Mouse (Mus musculus) kidney, adult 2 months (tissue): Measurements from ENCODE around the gene Zbtb4. TPM values are rescaled to one million over a fixed set of nuclear protein-coding genes. Genes with fewer than 3 reads are reported as not detected.

Experiments
- DNase-seq: peaks from one replicate; pipeline ENCODE4 v3.0.0; 2021
- H3K27ac ChIP-seq: fragments of 200-500 bp; 2 replicates; pipeline ENCODE4 v1.5.1; 2012; ENCODE audit warnings: low read depth, low read length, control low read depth, inconsistent platforms; ENCODE audit not compliant: insufficient read depth
- H3K27me3 ChIP-seq: fragments of 200-500 bp; replicated peaks from 2 replicates; pipeline ENCODE4 v1.6.1; 2012; ENCODE audit warnings: mild to moderate bottlenecking, moderate library complexity, low read length, inconsistent platforms; ENCODE audit not compliant: control insufficient read depth, insufficient read depth
- H3K36me3 ChIP-seq: fragments of 200-500 bp; 2 replicates; pipeline ENCODE4 v1.6.1; 2012; ENCODE audit warnings: mild to moderate bottlenecking, moderate library complexity, low read length, inconsistent platforms; ENCODE audit not compliant: control insufficient read depth, insufficient read depth
- H3K4me1 ChIP-seq: fragments of 200-500 bp; 2 replicates; pipeline ENCODE4 v1.6.1; 2011; ENCODE audit warnings: low read length; ENCODE audit not compliant: control insufficient read depth, insufficient read depth
- H3K4me3 ChIP-seq: fragments of 200-500 bp; 2 replicates; pipeline ENCODE4 v1.5.1; 2011; ENCODE audit warnings: mild to moderate bottlenecking, low read depth, low read length, control low read depth; ENCODE audit not compliant: insufficient read depth
- CTCF ChIP-seq: fragments of 200-500 bp; conservative IDR thresholded peaks from 2 replicates; pipeline ENCODE4 v1.5.1; 2011; ENCODE audit warnings: low read depth, mild to moderate bottlenecking, control low read depth, low read length, moderate library complexity, mixed read lengths; ENCODE audit not compliant: insufficient read depth, insufficient read length
- POLR2A ChIP-seq: fragments of 200-500 bp; IDR thresholded peaks from one replicate; pipeline ENCODE4 v1.6.1; 2011; ENCODE audit warnings: low read depth, low read length, control low read depth
- WGBS: fragments of 180-500 bp; shearing (Covaris S2); methylation state at CpG from one replicate; pipeline ENCODE4 v1.1.7; 2018; 5-methylcytosine and 5-hydroxymethylcytosine counted together
- polyA plus RNA-seq: library from polyadenylated mRNA; depleted of rRNA; stranded (reverse); fragments of >200 nt; gene quantifications from 2 replicates; pipeline ENCODE4 v1.2.3, GENCODE M21; 2012; rRNA removed

Gene Zbtb4
- 22.3 and 24.4 TPM in 2 replicates for polyA plus RNA-seq

- peak; percentile 51 for DNase-seq
- no peaks in the 10 kb centered on the region for H3K36me3 ChIP-seq
- TF ChIP-seq POLR2A (no peak), CTCF (no peak)
- H3K27ac ChIP-seq = peak within 1 kb of the TSS; percentile 79
- 18% methylated on average over 45 of the region's 55 CpGs for WGBS
- peak within 1 kb of the TSS; percentile 82 for H3K4me3 ChIP-seq
- H3K27me3 ChIP-seq = no peaks in the 10 kb centered on the region
- peaks cover 10% of the 10 kb centered on the region for H3K4me1 ChIP-seq
Observed at GRCm38 (mm10) chr11:69765221-69766125, at the start of gene Zbtb4. Gene Zbtb4, plus strand, starts transcription at chr11:69765912.

- H3K36me3 ChIP-seq = no peaks in the 10 kb centered on the region
- TF ChIP-seq POLR2A = no peak
- TF ChIP-seq CTCF = no peak
Observed at GRCm38 (mm10) chr11:69715929-69716328, 49.8 kb upstream of the Zbtb4 start.

GRCm38 (mm10) chr11:69716953-69717352 is 48.8 kb upstream of the Zbtb4 start:
- 67% methylated on average over 4 of the region's 4 CpGs for WGBS
- no peak for DNase-seq
- TF ChIP-seq CTCF (no peak), POLR2A (no peak)
- Histone ChIP-seq H3K27ac (no peak overlapping the region), H3K4me3 (no peak overlapping the region), H3K4me1 (peaks cover 18% of the 10 kb centered on the region; the same call in 1 of the 2 replicates), H3K27me3 (no peaks in the 10 kb centered on the region), H3K36me3 (no peaks in the 10 kb centered on the region)

More at GRCm38 (mm10) chr11:69715929-69716328, 49.8 kb upstream of the Zbtb4 start:
- Histone ChIP-seq H3K27me3 (no peaks in the 10 kb centered on the region), H3K4me1 (peaks cover 18% of the 10 kb centered on the region; the same call in 1 of the 2 replicates), H3K4me3 (no peak overlapping the region), H3K27ac (no peak overlapping the region)
- WGBS = 35% methylated on average over 5 of the region's 5 CpGs
- DNase-seq = peak; percentile 46

- WGBS = 34% methylated on average over 15 of the region's 15 CpGs
- no peak overlapping the region for H3K4me3 ChIP-seq
- DNase-seq = peak; percentile 49
Observed at GRCm38 (mm10) chr11:69718661-69719060, 47.1 kb upstream of the Zbtb4 start.

GRCm38 (mm10) chr11:69719423-69719822 is 46.3 kb upstream of the Zbtb4 start:
- Histone ChIP-seq H3K4me1 (peaks cover 15% of the 10 kb centered on the region; the same call in 1 of the 2 replicates), H3K27ac (no peak overlapping the region), H3K36me3 (no peaks in the 10 kb centered on the region), H3K4me3 (no peak overlapping the region), H3K27me3 (no peaks in the 10 kb centered on the region)
- no peak for DNase-seq
- TF ChIP-seq CTCF (0 out of 2 replicates have a peak, but pooled peaks have one; percentile 12), POLR2A (no peak)
- 79% methylated on average over 6 of the region's 6 CpGs for WGBS

More at GRCm38 (mm10) chr11:69718661-69719060, 47.1 kb upstream of the Zbtb4 start:
- TF ChIP-seq CTCF (no peak), POLR2A (no peak)
- Histone ChIP-seq H3K36me3 (no peaks in the 10 kb centered on the region), H3K4me1 (peaks cover 15% of the 10 kb centered on the region; the same call in 1 of the 2 replicates), H3K27ac (no peak overlapping the region), H3K27me3 (no peaks in the 10 kb centered on the region)

- no peaks in the 10 kb centered on the region for H3K36me3 ChIP-seq
- WGBS = 50% methylated on average over 6 of the region's 6 CpGs
- H3K27ac ChIP-seq = no peak overlapping the region
- H3K27me3 ChIP-seq = no peaks in the 10 kb centered on the region
- no peak overlapping the region for H3K4me3 ChIP-seq
- TF ChIP-seq POLR2A (no peak), CTCF (no peak)
- peaks cover 4% of the 10 kb centered on the region; the same call in 1 of the 2 replicates for H3K4me1 ChIP-seq
- DNase-seq = no peak
Observed at GRCm38 (mm10) chr11:69720852-69721251, 44.9 kb upstream of the Zbtb4 start.

GRCm38 (mm10) chr11:69723074-69723473 is 42.6 kb upstream of the Zbtb4 start:
- no peaks in the 10 kb centered on the region for H3K36me3 ChIP-seq
- no peaks in the 10 kb centered on the region; the same call in 1 of the 2 replicates for H3K4me1 ChIP-seq
- no peak overlapping the region for H3K27ac ChIP-seq
- WGBS = 54% methylated on average over 2 of the region's 2 CpGs
- no peak overlapping the region for H3K4me3 ChIP-seq
- TF ChIP-seq CTCF = no peak
- TF ChIP-seq POLR2A = no peak
- DNase-seq = no peak
- H3K27me3 ChIP-seq = no peaks in the 10 kb centered on the region
